Comparison of ENCODE assay signal across 14 mouse cellular contexts in genomic region chr2:128288138-128288551, GRCm38 (mm10).
DNase-seq lines count a peak whose midpoint lies in the region; ATAC-seq lines count a peak whose summit lies in the region.
"Had no signal": no experiment of that assay in that cellular context is flagged by ENCODE, and none has a peak within 500 bp of the region (broad histone marks: within the 10 kb centered on the region; RNA-seq: fewer than 3 reads in every experiment).

No protein-coding gene starts in this region.

- no peaks in the 10 kb centered on the region for H3K27me3 ChIP-seq in neural tube, embryonic 11.5 days (ENCODE audit: control insufficient read depth, insufficient read depth, low read length)
- H3K27me3 ChIP-seq: kidney, embryonic 15.5 days; liver, embryonic 13.5 days had no signal

- no peak overlapping the region for H3K4me3 ChIP-seq in neural tube, embryonic 11.5 days (ENCODE audit: low read depth, low read length)
- H3K4me3 ChIP-seq: kidney, embryonic 15.5 days; liver, embryonic 13.5 days had no signal

- WGBS in neural tube, embryonic 11.5 days = 30% methylated on average over 12 of the region's 12 CpGs

- DNase-seq in adrenal gland, adult 2 months = peak; percentile 37
- no peak for DNase-seq in adrenal gland, postnatal 4 days (ENCODE audit: low spot score in 2 of 2)
- DNase-seq in neural tube, embryonic 11.5 days (ENCODE audit: low spot score) = peak; percentile 19
- DNase-seq in neural tube, embryonic 10.5 days (ENCODE audit: extremely low spot score, low spot score) = no peak
- DNase-seq in spleen, postnatal 4 days (ENCODE audit: low spot score in 2 of 2) = no peak
- no peak for DNase-seq in layer of hippocampus, adult 9-10 months (ENCODE audit: low spot score)
- DNase-seq: adrenal gland, adult 8-10 months; cerebellum, postnatal 10 days; gastrocnemius, postnatal 10 days; heart, postnatal 36 days; liver, embryonic 13.5 days had no signal

- H3K4me2 ChIP-seq in neural tube, embryonic 11.5 days (ENCODE audit: low read depth) = no peak overlapping the region
- H3K4me2 ChIP-seq: kidney, embryonic 15.5 days; liver, embryonic 13.5 days had no signal

- no peak overlapping the region for H3K9ac ChIP-seq in neural tube, embryonic 11.5 days (ENCODE audit: low read length)
- H3K9ac ChIP-seq: kidney, embryonic 15.5 days; liver, embryonic 13.5 days had no signal

- 0 out of 2 replicates have a peak, but pooled peaks have one; percentile 48 for ATAC-seq in neural tube, embryonic 11.5 days (ENCODE audit: insufficient read depth, low FRiP score, low TSS enrichment)
- ATAC-seq in megakaryocyte progenitor cell, adult 5-6 weeks (replicated peaks; ENCODE audit: poor library complexity) = peak; percentile 39; the same call in 1 of the 2 replicates
- ATAC-seq in CD4-positive, CD25-positive, alpha-beta regulatory T cell, adult 4 months = no peak

- H3K4me1 ChIP-seq in neural tube, embryonic 11.5 days (ENCODE audit: control insufficient read depth, insufficient read depth, low read length) = 0 out of 2 replicates have a peak, but pooled peaks cover 4% of the 10 kb centered on the region
- H3K4me1 ChIP-seq: liver, embryonic 13.5 days had no signal

- no peaks in the 10 kb centered on the region for H3K9me3 ChIP-seq in neural tube, embryonic 11.5 days (ENCODE audit: control insufficient read depth, low read length)
- H3K9me3 ChIP-seq: liver, embryonic 13.5 days had no signal

- H3K36me3 ChIP-seq in neural tube, embryonic 11.5 days (ENCODE audit: control insufficient read depth, insufficient read depth, low read length) = no peaks in the 10 kb centered on the region
- H3K36me3 ChIP-seq: kidney, embryonic 15.5 days; liver, embryonic 13.5 days had no signal

- no peak overlapping the region for H3K27ac ChIP-seq in neural tube, embryonic 11.5 days (ENCODE audit: low read depth, low read length)
- H3K27ac ChIP-seq: kidney, embryonic 15.5 days; liver, embryonic 13.5 days had no signal

Comparison
In these comparisons a context has a peak if more than half of its experiments do, and no peak if none do; other contexts are left out.
1. DNase-seq: peak in adrenal gland, adult 2 months (single experiment) and neural tube, embryonic 11.5 days (single experiment); none in adrenal gland, postnatal 4 days (0 of 2), neural tube, embryonic 10.5 days (single experiment), spleen, postnatal 4 days (0 of 2) and layer of hippocampus, adult 9-10 months (single experiment).